Mouse (Mus musculus) activated CD4-positive, CD25-positive, alpha-beta regulatory T cell, adult 4 months (primary cell): ENCODE measurements at regions not wholly inside any gene's neighbourhood (a gene's known extent, or its start where the extent isn't known, plus 50 kb on each side); places are given as distances from the start of the nearest gene placed in this dataset.

Source experiments
- ATAC-seq: one replicate; pipeline ENCODE4 v1.8.0; 2017

- ATAC-seq, result no peak
These were observed 280.6 kb upstream of the Prickle1 start for GRCm38 (mm10) chr15:93876335-93876734.

- ATAC-seq, result no peak
These were observed 280.0 kb upstream of the Prickle1 start for GRCm38 (mm10) chr15:93875685-93876084.

- ATAC-seq, result no peak
These were observed 278.5 kb upstream of the Prickle1 start for GRCm38 (mm10) chr15:93874206-93874605.

- ATAC-seq, result no peak
These were observed 261.7 kb upstream of the Prickle1 start for GRCm38 (mm10) chr15:93857336-93857901.

- no peak for ATAC-seq
These were observed 257.5 kb upstream of the Prickle1 start for GRCm38 (mm10) chr15:93853221-93853620.

- ATAC-seq, result no peak
These were observed 256.4 kb upstream of the Prickle1 start for GRCm38 (mm10) chr15:93852126-93852525.

- ATAC-seq, result no peak
These were observed 254.7 kb upstream of the Prickle1 start for GRCm38 (mm10) chr15:93850388-93850787.

- no peak for ATAC-seq
These were observed 253.1 kb upstream of the Prickle1 start for GRCm38 (mm10) chr15:93848830-93849229.

GRCm38 (mm10) chr15:93846797-93847196 is 251.1 kb upstream of the Prickle1 start:
- ATAC-seq, result no peak

- no peak for ATAC-seq
These were observed 250.1 kb upstream of the Prickle1 start for GRCm38 (mm10) chr15:93845801-93846200.

GRCm38 (mm10) chr15:93832956-93833355 is 237.3 kb upstream of the Prickle1 start:
- no peak for ATAC-seq

- ATAC-seq, result no peak
These were observed 236.8 kb upstream of the Prickle1 start for GRCm38 (mm10) chr15:93832431-93832936.

- no peak for ATAC-seq
These were observed 235.5 kb upstream of the Prickle1 start for GRCm38 (mm10) chr15:93831148-93831547.

GRCm38 (mm10) chr15:93824729-93825694 is 229.3 kb upstream of the Prickle1 start:
- no peak for ATAC-seq

GRCm38 (mm10) chr15:93821236-93821635 is 225.5 kb upstream of the Prickle1 start:
- no peak for ATAC-seq

GRCm38 (mm10) chr15:93812011-93812410 is 216.3 kb upstream of the Prickle1 start:
- no peak for ATAC-seq

GRCm38 (mm10) chr15:93807993-93808392 is 212.3 kb upstream of the Prickle1 start:
- no peak for ATAC-seq

- no peak for ATAC-seq
These were observed 211.8 kb upstream of the Prickle1 start for GRCm38 (mm10) chr15:93807505-93807904.

- ATAC-seq, result no peak
These were observed 209.0 kb upstream of the Prickle1 start for GRCm38 (mm10) chr15:93804703-93805102.

- ATAC-seq, result no peak
These were observed 194.8 kb upstream of the Prickle1 start for GRCm38 (mm10) chr15:93790531-93790930.

- ATAC-seq, result no peak
These were observed 194.1 kb upstream of the Prickle1 start for GRCm38 (mm10) chr15:93789762-93790161.

GRCm38 (mm10) chr15:93787361-93787760 is 191.7 kb upstream of the Prickle1 start:
- no peak for ATAC-seq

- no peak for ATAC-seq
These were observed 190.2 kb upstream of the Prickle1 start for GRCm38 (mm10) chr15:93785846-93786412.
